Mouse (Mus musculus) MEL (cell line): ENCODE data around the gene Rbm8a2. TPM values are rescaled to one million over a fixed set of nuclear protein-coding genes. Genes with fewer than 3 reads are reported as not detected.

Experiments
- DNase-seq: peaks from one replicate; pipeline ENCODE4 v3.0.0; 2011; ENCODE audit warnings: low read depth, low spot score
- H3K27ac ChIP-seq: 2 replicates; pipeline ENCODE4 v1.5.1; 2012; ENCODE audit warnings: low read depth, mild to moderate bottlenecking, control low read depth, low read length, moderate library complexity; ENCODE audit not compliant: control insufficient read depth
- H3K27me3 ChIP-seq, 2 experiments: fragments of 150-350 bp in 1 of 2; sonication (generic) in 1 of 2; 2 replicates each; pipeline ENCODE4 v1.6.1; 2012; ENCODE audit warnings: low read length in 2 of 2, mild to moderate bottlenecking in 2 of 2, improper control_type of control experiment in 1 of 2, moderate library complexity in 1 of 2; ENCODE audit not compliant: insufficient read depth in 2 of 2, control insufficient read depth in 1 of 2
- H3K36me3 ChIP-seq, 2 experiments: 2 replicates each; pipeline ENCODE4 v1.6.1; 2012 to 2014; ENCODE audit warnings: low read length in 2 of 2, improper control_type of control experiment in 1 of 2, inconsistent platforms in 1 of 2, mild to moderate bottlenecking in 1 of 2; ENCODE audit not compliant: insufficient read depth in 2 of 2, control insufficient read depth in 1 of 2
- H3K4me1 ChIP-seq, 2 experiments: fragments of 150-350 bp in 1 of 2; sonication (generic) in 1 of 2; 2 replicates each; pipeline ENCODE4 v1.6.1; 2012; ENCODE audit warnings: low read length in 2 of 2, improper control_type of control experiment in 1 of 2, mild to moderate bottlenecking in 1 of 2; ENCODE audit not compliant: insufficient read depth in 2 of 2, control insufficient read depth in 1 of 2
- H3K4me3 ChIP-seq, 2 experiments: fragments of 150-350 bp in 1 of 2; sonication (generic) in 1 of 2; 2 replicates each; pipeline ENCODE4 v1.5.1; 2012; ENCODE audit warnings: low read depth in 2 of 2, low read length in 2 of 2, mild to moderate bottlenecking in 2 of 2, moderate library complexity in 2 of 2, control low read depth in 1 of 2, improper control_type of control experiment in 1 of 2; ENCODE audit not compliant: control insufficient read depth in 1 of 2, insufficient read depth in 1 of 2
- H3K79me2 ChIP-seq: 2 replicates; pipeline ENCODE4 v1.6.1; 2012; ENCODE audit warnings: mild to moderate bottlenecking, low read length, moderate library complexity; ENCODE audit not compliant: control insufficient read depth, poor library complexity, insufficient read depth
- H3K9ac ChIP-seq: 2 replicates; pipeline ENCODE4 v1.6.1; 2012; ENCODE audit warnings: low read depth, mild to moderate bottlenecking, control low read depth, low read length, moderate library complexity; ENCODE audit not compliant: control insufficient read depth, poor library complexity, severe bottlenecking
- H3K9me3 ChIP-seq: fragments of 150-350 bp; sonication (generic); replicated peaks from 2 replicates; pipeline ENCODE4 v1.6.1; 2012; ENCODE audit warnings: mild to moderate bottlenecking, low read length, improper control_type of control experiment, moderate library complexity; ENCODE audit not compliant: insufficient read depth
- CHD1 ChIP-seq: IDR thresholded peaks from 2 replicates; pipeline ENCODE4 v1.6.1; 2012; ENCODE audit warnings: low read depth, mild to moderate bottlenecking, inconsistent platforms, low read length, improper control_type of control experiment
- CHD2 ChIP-seq: IDR thresholded peaks from 2 replicates; pipeline ENCODE4 v1.6.1; 2011; ENCODE audit warnings: low read length, improper control_type of control experiment
- CTCF ChIP-seq, 3 experiments: IDR thresholded peaks in 2 of 3; conservative IDR thresholded peaks in 1 of 3; 2 replicates each; pipeline ENCODE4 v1.5.1; 2011 to 2012; ENCODE audit warnings: low read length in 3 of 3, low read depth in 2 of 3, mild to moderate bottlenecking in 2 of 3, improper control_type of control experiment in 1 of 3, inconsistent platforms in 1 of 3, mixed read lengths in 1 of 3, moderate library complexity in 1 of 3; ENCODE audit not compliant: control insufficient read depth in 1 of 3, insufficient read depth in 1 of 3, poor library complexity in 1 of 3, severe bottlenecking in 1 of 3
- EP300 ChIP-seq, 2 experiments: IDR thresholded peaks; 2 replicates each; pipeline ENCODE4 v1.6.1; 2011; ENCODE audit warnings: improper control_type of control experiment in 2 of 2, low read length in 2 of 2, low read depth in 1 of 2, mild to moderate bottlenecking in 1 of 2
- ETS1 ChIP-seq: IDR thresholded peaks from 2 replicates; pipeline ENCODE4 v1.6.1; 2012; ENCODE audit warnings: low read depth, mild to moderate bottlenecking, inconsistent platforms, low read length, improper control_type of control experiment, moderate library complexity
- GABPA ChIP-seq: IDR thresholded peaks from 2 replicates; pipeline ENCODE4 v1.6.1; 2012; ENCODE audit warnings: low read depth, mild to moderate bottlenecking, inconsistent platforms, low read length, improper control_type of control experiment, moderate library complexity
- HCFC1 ChIP-seq: IDR thresholded peaks from 2 replicates; pipeline ENCODE4 v1.6.1; 2012; ENCODE audit warnings: low read depth, mild to moderate bottlenecking, inconsistent platforms, low read length, improper control_type of control experiment, moderate library complexity
- KAT2A ChIP-seq: conservative IDR thresholded peaks from 2 replicates; pipeline ENCODE4 v1.6.1; 2012; ENCODE audit warnings: low read depth, low read length, improper control_type of control experiment, inconsistent platforms
- MXI1 ChIP-seq: IDR thresholded peaks from 2 replicates; pipeline ENCODE4 v1.6.1; 2011; ENCODE audit warnings: mild to moderate bottlenecking, low read depth, low read length, improper control_type of control experiment
- MYB ChIP-seq: IDR thresholded peaks from 2 replicates; pipeline ENCODE4 v1.6.1; 2011; ENCODE audit warnings: mild to moderate bottlenecking, low read depth, low read length, improper control_type of control experiment
- MYC ChIP-seq: IDR thresholded peaks from 2 replicates; pipeline ENCODE4 v1.6.1; 2011; ENCODE audit warnings: low read depth, mild to moderate bottlenecking, low read length, improper control_type of control experiment, moderate library complexity
- NELFE ChIP-seq: IDR thresholded peaks from 2 replicates; pipeline ENCODE4 v1.6.1; 2011; ENCODE audit warnings: low read depth, low read length, improper control_type of control experiment
- NRF1 ChIP-seq: IDR thresholded peaks from 2 replicates; pipeline ENCODE4 v1.6.1; 2014; ENCODE audit warnings: low read depth, mild to moderate bottlenecking, inconsistent platforms, low read length, improper control_type of control experiment, moderate library complexity; ENCODE audit not compliant: poor library complexity, insufficient read depth, severe bottlenecking
- POLR2AphosphoS2 ChIP-seq: IDR thresholded peaks from 2 replicates; pipeline ENCODE4 v1.6.1; 2011; ENCODE audit warnings: low read length, improper control_type of control experiment
- POLR2AphosphoS5 ChIP-seq: IDR thresholded peaks from 2 replicates; pipeline ENCODE4 v1.6.1; 2012; ENCODE audit warnings: low read depth, borderline replicate concordance, mild to moderate bottlenecking, inconsistent platforms, low read length, moderate library complexity, mixed read lengths
- RAD21 ChIP-seq: IDR thresholded peaks from 2 replicates; pipeline ENCODE4 v1.6.1; 2011; ENCODE audit warnings: mild to moderate bottlenecking, low read depth, low read length, improper control_type of control experiment
- RCOR1 ChIP-seq: IDR thresholded peaks from 2 replicates; pipeline ENCODE4 v1.6.1; 2012; ENCODE audit warnings: low read depth, mild to moderate bottlenecking, inconsistent platforms, low read length, improper control_type of control experiment
- TAL1 ChIP-seq: IDR thresholded peaks from 2 replicates; pipeline ENCODE4 v1.6.1; 2012; ENCODE audit warnings: mild to moderate bottlenecking, inconsistent platforms, low read length, moderate library complexity, mixed read lengths
- USF1 ChIP-seq: IDR thresholded peaks from 2 replicates; pipeline ENCODE4 v1.6.1; 2014; ENCODE audit warnings: low read depth, mild to moderate bottlenecking, inconsistent platforms, low read length, improper control_type of control experiment, moderate library complexity
- USF2 ChIP-seq, 2 experiments: IDR thresholded peaks; 2 replicates each; pipeline ENCODE4 v1.6.1; 2011 to 2012; ENCODE audit warnings: improper control_type of control experiment in 2 of 2, low read length in 2 of 2, borderline replicate concordance in 1 of 2, inconsistent platforms in 1 of 2, low read depth in 1 of 2, mild to moderate bottlenecking in 1 of 2; ENCODE audit not compliant: insufficient read depth in 1 of 2
- ZNF384 ChIP-seq: IDR thresholded peaks from 2 replicates; pipeline ENCODE4 v1.6.1; 2012; ENCODE audit warnings: low read depth, mild to moderate bottlenecking, inconsistent platforms, low read length, improper control_type of control experiment
- polyA plus RNA-seq, 2 experiments: library from polyadenylated mRNA; stranded (reverse) in 1 of 2; unstranded in 1 of 2; fragments of >175 nt in 1 of 2; fragments of >200 nt in 1 of 2; gene quantifications; 2 replicates each; pipeline versions ENCODE4 v1.2.1 to v1.2.4; 2012; ENCODE audit warnings: low replicate concordance in 2 of 2, low read depth in 1 of 2; ENCODE audit not compliant: insufficient read length in 2 of 2, insufficient read depth in 1 of 2, missing spikeins in 1 of 2
- total RNA-seq: library from RNA; depleted of rRNA; stranded (reverse); fragments of 300-350 nt; gene quantifications from 2 replicates; pipeline ENCODE4 v1.2.3, GENCODE M21; 2012

Rbm8a2 gene
- total and polyA plus RNA-seq, 3 experiments, result 1.0 to 1.3 TPM; not detected in 1

DNA sequence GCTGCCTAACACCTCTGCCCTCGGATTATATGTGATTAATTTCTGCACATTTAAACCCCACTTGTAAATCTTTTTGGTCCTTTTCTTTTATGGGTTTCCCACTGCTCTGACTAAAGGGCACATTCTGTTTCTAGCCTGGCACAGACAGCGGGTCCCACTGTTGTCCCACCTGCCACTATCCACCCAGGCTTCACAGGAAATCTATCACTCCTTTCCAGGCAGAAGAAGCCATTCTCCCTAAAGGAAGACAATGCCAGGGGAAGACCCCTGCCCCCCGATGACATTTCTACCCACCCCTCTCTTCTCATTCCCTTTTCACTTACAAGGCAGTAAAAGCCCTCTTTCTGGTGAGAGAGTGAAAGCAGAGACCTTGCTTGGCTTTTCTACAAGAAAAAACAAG lies 37.2 kb upstream of the Rbm8a2 start:
- no peaks in the 10 kb centered on the region for H3K9me3 ChIP-seq
- no peaks in the 10 kb centered on the region; a peak in 1 of 4 replicates for H3K27me3 ChIP-seq
- no peak for DNase-seq
- no peaks in the 10 kb centered on the region for H3K4me1 ChIP-seq
- TF ChIP-seq USF1, result no peak
- no peak for TF ChIP-seq GABPA
- TF ChIP-seq USF2 (IDR thresholded peaks at IDR 0.05; ENCODE audit: borderline replicate concordance in 1 of 2, insufficient read depth in 1 of 2, low read depth in 1 of 2, low read length in 2 of 2), result no peak
- no peak for TF ChIP-seq EP300 (IDR thresholded peaks at IDR 0.05; ENCODE audit: low read depth in 1 of 2, low read length in 2 of 2)
- TF ChIP-seq POLR2AphosphoS2, result no peak
- no peak for TF ChIP-seq ETS1
- TF ChIP-seq POLR2AphosphoS5, result no peak
- TF ChIP-seq RAD21, result no peak
- TF ChIP-seq MYB, result no peak
- no peak for TF ChIP-seq ZNF384
- TF ChIP-seq KAT2A, result no peak
- TF ChIP-seq CHD1, result no peak
- no peak for TF ChIP-seq MYC
- TF ChIP-seq CHD2, result no peak
- TF ChIP-seq CTCF (IDR thresholded peaks at IDR 0.05 in 2 of 3, conservative IDR thresholded peaks at IDR 0.05 in 1 of 3; ENCODE audit: control insufficient read depth in 1 of 3, insufficient read depth in 1 of 3, low read depth in 2 of 3, low read length in 3 of 3, poor library complexity in 1 of 3, severe bottlenecking in 1 of 3), result no peak
- no peak for TF ChIP-seq RCOR1
- TF ChIP-seq TAL1, result no peak
- H3K4me3 ChIP-seq, result no peak overlapping the region
- H3K79me2 ChIP-seq, result no peaks in the 10 kb centered on the region
- no peaks in the 10 kb centered on the region for H3K36me3 ChIP-seq
- H3K9ac ChIP-seq, result no peak overlapping the region
- H3K27ac ChIP-seq, result no peak overlapping the region

DNA sequence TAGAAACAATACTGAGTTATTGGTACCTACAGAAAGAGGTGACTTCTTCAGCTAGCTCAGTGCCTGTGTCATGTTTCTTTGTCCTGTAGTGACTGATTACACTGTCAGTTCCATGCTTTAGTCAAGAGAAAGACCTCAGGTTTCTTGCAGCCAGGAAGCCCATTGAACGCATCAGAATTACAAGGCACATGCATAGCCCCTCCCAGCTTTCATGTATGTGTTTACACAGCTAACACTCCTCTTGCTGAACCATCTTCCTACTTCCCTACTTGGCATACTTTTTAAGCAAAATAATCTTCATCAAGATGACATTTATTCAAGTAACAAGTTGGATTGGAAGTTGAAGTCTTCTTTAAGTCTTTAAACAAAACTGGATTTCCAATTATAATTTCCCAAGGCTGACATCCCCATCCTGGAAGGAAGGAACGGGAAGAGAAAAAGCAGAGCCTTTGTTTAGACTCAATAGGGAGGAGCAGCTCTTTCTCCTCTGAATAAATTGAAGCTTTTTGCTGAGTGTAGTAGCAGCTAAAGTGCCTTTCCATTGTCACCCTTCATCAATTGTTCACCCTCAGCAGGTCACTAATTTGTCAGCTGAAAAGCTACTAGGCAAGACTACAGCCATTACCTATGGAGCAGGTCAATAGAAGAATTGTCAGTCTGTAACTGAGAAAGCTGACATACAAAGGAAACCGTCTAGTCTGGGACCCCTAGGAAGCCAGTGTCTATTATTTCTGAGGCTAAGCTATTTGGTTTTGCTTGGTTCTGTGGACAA lies 34.8 kb upstream of the Rbm8a2 start:
- DNase-seq, result no peak
- H3K79me2 ChIP-seq, result no peaks in the 10 kb centered on the region
- H3K9me3 ChIP-seq, result no peaks in the 10 kb centered on the region
- no peak overlapping the region for H3K4me3 ChIP-seq
- no peaks in the 10 kb centered on the region for H3K4me1 ChIP-seq
- no peak overlapping the region for H3K9ac ChIP-seq
- no peaks in the 10 kb centered on the region for H3K36me3 ChIP-seq
- no peaks in the 10 kb centered on the region; a peak in 1 of 4 replicates for H3K27me3 ChIP-seq
- H3K27ac ChIP-seq, result no peak overlapping the region
- no peak for TF ChIP-seq EP300 (IDR thresholded peaks at IDR 0.05; ENCODE audit: low read depth in 1 of 2, low read length in 2 of 2)
- TF ChIP-seq RCOR1, result no peak
- no peak for TF ChIP-seq CTCF (IDR thresholded peaks at IDR 0.05 in 2 of 3, conservative IDR thresholded peaks at IDR 0.05 in 1 of 3; ENCODE audit: control insufficient read depth in 1 of 3, insufficient read depth in 1 of 3, low read depth in 2 of 3, low read length in 3 of 3, poor library complexity in 1 of 3, severe bottlenecking in 1 of 3)
- no peak for TF ChIP-seq NELFE
- TF ChIP-seq MYC, result no peak
- TF ChIP-seq KAT2A, result no peak
- no peak for TF ChIP-seq USF1
- TF ChIP-seq NRF1, result no peak
- TF ChIP-seq POLR2AphosphoS2, result no peak
- TF ChIP-seq MXI1, result no peak
- TF ChIP-seq HCFC1, result no peak
